Comparison of ENCODE assay signal across 29 mouse cellular contexts in the genomic region with DNA sequence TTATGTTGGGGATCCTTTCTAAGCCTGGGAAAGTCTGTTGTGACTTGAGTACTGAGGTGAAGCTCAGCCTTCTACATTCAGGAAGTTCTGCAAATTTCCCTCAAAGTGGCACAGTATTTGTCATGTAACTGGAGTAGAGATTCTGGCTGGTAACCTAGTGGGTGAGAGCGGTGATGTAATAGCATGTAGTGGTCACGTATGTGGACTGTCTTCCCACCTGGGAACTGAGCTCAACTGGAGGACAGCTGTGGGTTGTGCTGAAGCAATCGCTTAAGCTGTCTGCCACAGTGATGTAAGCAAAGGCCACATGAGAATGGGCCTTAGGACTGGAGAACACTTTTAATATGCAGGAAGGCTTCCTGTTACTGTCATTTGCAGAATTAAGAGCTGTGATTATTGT.
DNase-seq lines count a peak whose midpoint lies in the region; ATAC-seq and TF ChIP-seq lines count a peak whose summit lies in the region.
"Had no signal": no experiment of that assay in that cellular context is flagged by ENCODE, and none has a peak within 500 bp of the region (broad histone marks: within the 10 kb centered on the region; RNA-seq: fewer than 3 reads in every experiment).

No protein-coding gene starts in this region.

- 0 out of 2 replicates have a peak overlapping the region, but pooled peaks have one; percentile 6 for H3K27ac ChIP-seq in heart, embryonic 15.5 days
- H3K27ac ChIP-seq in cortical plate, adult 2 months (ENCODE audit: insufficient read depth, low read length), result peak overlapping the region; percentile 54
- peak overlapping the region; percentile 50; the same call in 1 of the 2 replicates for H3K27ac ChIP-seq in limb, embryonic 15.5 days
- H3K27ac ChIP-seq in stomach, embryonic 16.5 days (ENCODE audit: low read length), result peak overlapping the region; percentile 17; the same call in 1 of the 2 replicates
- H3K27ac ChIP-seq: embryonic facial prominence, embryonic 15.5 days; forebrain, embryonic 10.5 days; hindbrain, embryonic 14.5 days; liver, embryonic 15.5 days; lung, embryonic 15.5 days; neural tube, embryonic 15.5 days had no signal

- no peak overlapping the region for H3K4me2 ChIP-seq in heart, embryonic 15.5 days
- no peak overlapping the region for H3K4me2 ChIP-seq in limb, embryonic 15.5 days
- H3K4me2 ChIP-seq in stomach, embryonic 16.5 days (ENCODE audit: low read depth, low read length), result no peak overlapping the region
- H3K4me2 ChIP-seq: embryonic facial prominence, embryonic 15.5 days; heart, embryonic 11.5 days; hindbrain, embryonic 14.5 days; liver, embryonic 15.5 days; lung, embryonic 15.5 days; midbrain, embryonic 11.5 days; neural tube, embryonic 15.5 days had no signal

- no peak overlapping the region for H3K4me3 ChIP-seq in heart, embryonic 15.5 days
- H3K4me3 ChIP-seq in cortical plate, adult 2 months (ENCODE audit: insufficient read depth, low read length), result no peak overlapping the region
- H3K4me3 ChIP-seq in limb, embryonic 15.5 days, result no peak overlapping the region
- no peak overlapping the region for H3K4me3 ChIP-seq in stomach, embryonic 16.5 days (replicated peaks; ENCODE audit: low read length)
- H3K4me3 ChIP-seq: embryonic facial prominence, embryonic 15.5 days; forebrain, embryonic 10.5 days; layer of hippocampus, adult 2 months; liver, embryonic 15.5 days; lung, embryonic 15.5 days; neural tube, embryonic 15.5 days had no signal

- TF ChIP-seq POLR2A in cortical plate, adult 2 months (IDR thresholded peaks at IDR 0.05; ENCODE audit: extremely low read depth, insufficient read depth, low read length), result no peak

- 79% methylated on average over 3 of the region's 3 CpGs for WGBS in heart, embryonic 15.5 days
- 81% methylated on average over 3 of the region's 3 CpGs for WGBS in limb, embryonic 15.5 days
- 79% methylated on average over 3 of the region's 3 CpGs for WGBS in stomach, embryonic 16.5 days

- no peak overlapping the region for H3K9ac ChIP-seq in heart, embryonic 15.5 days
- no peak overlapping the region for H3K9ac ChIP-seq in limb, embryonic 15.5 days
- no peak overlapping the region for H3K9ac ChIP-seq in stomach, embryonic 16.5 days (ENCODE audit: low read length)
- H3K9ac ChIP-seq: embryonic facial prominence, embryonic 15.5 days; hindbrain, embryonic 14.5 days; liver, embryonic 15.5 days; lung, embryonic 15.5 days; neural tube, embryonic 15.5 days had no signal

- no peaks in the 10 kb centered on the region for H3K36me3 ChIP-seq in heart, embryonic 15.5 days
- no peaks in the 10 kb centered on the region for H3K36me3 ChIP-seq in limb, embryonic 15.5 days
- H3K36me3 ChIP-seq in stomach, embryonic 16.5 days (ENCODE audit: control insufficient read depth, insufficient read depth, low read length), result no peaks in the 10 kb centered on the region
- H3K36me3 ChIP-seq: embryonic facial prominence, embryonic 15.5 days; forebrain, embryonic 10.5 days; liver, embryonic 15.5 days; lung, embryonic 15.5 days; neural tube, embryonic 15.5 days had no signal

- H3K27me3 ChIP-seq in heart, embryonic 15.5 days, result no peaks in the 10 kb centered on the region
- H3K27me3 ChIP-seq in limb, embryonic 15.5 days, result no peaks in the 10 kb centered on the region
- H3K27me3 ChIP-seq in stomach, embryonic 16.5 days (ENCODE audit: control insufficient read depth, insufficient read depth, low read length), result no peaks in the 10 kb centered on the region
- H3K27me3 ChIP-seq: embryonic facial prominence, embryonic 15.5 days; liver, embryonic 15.5 days; lung, embryonic 15.5 days; neural tube, embryonic 15.5 days had no signal

- intact Hi-C loops in heart, postnatal 14 days (cut with DNase I), result no loop called here

- no peak for ATAC-seq in heart, embryonic 15.5 days (replicated peaks; ENCODE audit: insufficient number of reproducible peaks, insufficient read depth, low FRiP score, low read depth)
- ATAC-seq in limb, embryonic 15.5 days (ENCODE audit: insufficient number of reproducible peaks, low FRiP score, low TSS enrichment, low read depth), result no peak
- no peak for ATAC-seq in stomach, embryonic 16.5 days (ENCODE audit: insufficient read depth, low FRiP score)
- ATAC-seq: activated CD4-positive, CD25-positive, alpha-beta regulatory T cell, adult 4 months; inflammation-experienced regulatory T-cells, adult 6 months had no signal

- no peak for DNase-seq in heart, postnatal 14 days
- no peak for DNase-seq in kidney, postnatal 14 days
- DNase-seq in cerebellum, postnatal 36 days, result no peak
- DNase-seq: adrenal gland, adult 8-10 months; cerebellum, adult 11-12 months; cerebellum, postnatal 10 days; embryo, embryonic 11 days; heart, postnatal 36 days; kidney, adult 8-10 months; kidney, postnatal 25 days; liver; lung, postnatal 36 days; right cerebral cortex, adult 18-20 months; thymus, postnatal 14 days had no signal

- no peaks in the 10 kb centered on the region for H3K9me3 ChIP-seq in heart, embryonic 15.5 days (replicated peaks)
- H3K9me3 ChIP-seq in limb, embryonic 15.5 days, result no peaks in the 10 kb centered on the region
- H3K9me3 ChIP-seq in stomach, embryonic 16.5 days (replicated peaks; ENCODE audit: control insufficient read depth, low read length), result no peaks in the 10 kb centered on the region
- H3K9me3 ChIP-seq: embryonic facial prominence, embryonic 15.5 days; forebrain, embryonic 10.5 days; liver, embryonic 15.5 days; lung, embryonic 15.5 days; neural tube, embryonic 15.5 days had no signal

- H3K4me1 ChIP-seq in heart, embryonic 15.5 days (replicated peaks), result 0 out of 2 replicates have a peak, but pooled peaks cover 9% of the 10 kb centered on the region
- H3K4me1 ChIP-seq in cortical plate, adult 2 months (ENCODE audit: control insufficient read depth, insufficient read depth, low read length), result peaks cover 1% of the 10 kb centered on the region; the same call in 1 of the 2 replicates
- H3K4me1 ChIP-seq in limb, embryonic 15.5 days, result peaks cover 10% of the 10 kb centered on the region
- H3K4me1 ChIP-seq in stomach, embryonic 16.5 days (ENCODE audit: control insufficient read depth, insufficient read depth, low read length), result peaks cover 7% of the 10 kb centered on the region; the same call in 1 of the 2 replicates
- H3K4me1 ChIP-seq: embryonic facial prominence, embryonic 15.5 days; liver, embryonic 15.5 days; lung, embryonic 15.5 days; neural tube, embryonic 15.5 days had no signal

- no peak for TF ChIP-seq CTCF in cortical plate, adult 2 months (IDR thresholded peaks at IDR 0.05; ENCODE audit: extremely low read depth, insufficient read depth, low read length)
